Mouse (Mus musculus): ENCODE data around the gene Fchsd2. TPM values are rescaled to one million over a fixed set of nuclear protein-coding genes. Genes with fewer than 3 reads are reported as not detected.
A peak's percentile ranks its signal among the peaks of the same experiment; 100 is the strongest.

Gene Fchsd2
- polyA plus RNA-seq, 1 experiment from 2014 or later: 20.1 TPM

DNA sequence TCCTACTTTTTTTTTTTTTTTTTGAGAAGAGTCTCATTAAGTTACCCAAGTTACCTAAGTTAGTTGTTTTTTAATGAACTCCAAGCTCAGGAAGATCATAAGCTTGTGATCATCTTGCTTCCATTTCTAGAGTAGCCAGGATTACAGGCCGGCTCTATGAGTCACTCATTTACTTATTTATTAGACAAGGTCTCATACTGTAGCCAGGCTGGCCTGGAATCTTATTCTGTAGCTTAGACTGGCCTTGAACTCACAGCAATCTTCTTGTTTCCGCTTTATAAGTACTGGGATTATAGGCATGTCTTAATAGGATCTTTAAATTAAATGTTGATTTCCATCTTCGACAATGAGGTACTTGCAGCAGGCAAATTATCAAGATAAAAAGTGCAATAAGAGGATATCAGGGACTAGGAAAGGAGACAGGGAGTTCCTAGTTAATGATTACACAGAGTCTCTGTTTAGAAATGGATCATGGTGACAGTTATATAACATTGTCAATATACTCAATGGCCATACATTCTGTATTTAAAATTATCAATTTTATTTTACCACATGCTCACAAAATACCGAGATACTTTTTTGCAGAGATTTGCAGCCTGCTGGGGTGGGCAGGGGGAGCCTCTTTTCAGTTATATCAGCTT is 7.7 kb upstream of the Fchsd2 start:
- H3K9ac ChIP-seq (ENCODE audit: low read depth, low read length): no peak overlapping the region
- WGBS: 43% methylated on average over 4 of the region's 4 CpGs
- peaks cover 22% of the 10 kb centered on the region for H3K4me1 ChIP-seq (replicated peaks; ENCODE audit: control insufficient read depth, insufficient read depth, low read length)
- ATAC-seq: peak; percentile 58
- H3K4me2 ChIP-seq (replicated peaks; ENCODE audit: low read depth): no peak overlapping the region
- TF ChIP-seq CTCF (IDR thresholded peaks at IDR 0.05; ENCODE audit: low read depth): no peak
- no peaks in the 10 kb centered on the region for H3K27me3 ChIP-seq (replicated peaks; ENCODE audit: control insufficient read depth, insufficient read depth, low read length)
- no peaks in the 10 kb centered on the region for H3K36me3 ChIP-seq (ENCODE audit: control insufficient read depth, insufficient read depth)
- H3K9me3 ChIP-seq (ENCODE audit: control insufficient read depth): no peaks in the 10 kb centered on the region
- H3K27ac ChIP-seq (ENCODE audit: low read depth, low read length): peak overlapping the region; percentile 80
- no peak overlapping the region for H3K4me3 ChIP-seq (ENCODE audit: low read depth, low read length)

DNA sequence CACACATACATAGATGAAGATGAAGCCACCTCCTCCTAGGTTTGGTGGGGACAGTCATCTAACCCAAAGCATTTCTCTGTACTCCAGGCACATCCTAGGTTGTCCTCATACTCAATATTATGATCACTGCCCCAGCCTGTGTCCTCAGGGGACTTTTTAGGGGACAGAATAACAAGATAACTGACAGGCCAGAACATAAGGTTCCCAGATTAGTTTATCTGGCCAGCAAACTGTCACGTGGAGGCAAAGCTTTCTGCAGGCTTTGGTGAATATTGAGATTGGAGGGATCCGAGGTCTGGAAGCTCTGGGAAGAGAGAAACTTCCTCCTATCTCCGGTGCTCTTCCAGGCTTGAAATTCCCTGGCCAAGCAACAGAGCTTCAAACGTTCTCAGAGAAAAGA is 6.9 kb upstream of the Fchsd2 start:
- Histone ChIP-seq H3K9me3 (ENCODE audit: control insufficient read depth) (no peaks in the 10 kb centered on the region), H3K27ac (ENCODE audit: low read depth, low read length) (peak overlapping the region; percentile 42)
- no peak for ATAC-seq

DNA sequence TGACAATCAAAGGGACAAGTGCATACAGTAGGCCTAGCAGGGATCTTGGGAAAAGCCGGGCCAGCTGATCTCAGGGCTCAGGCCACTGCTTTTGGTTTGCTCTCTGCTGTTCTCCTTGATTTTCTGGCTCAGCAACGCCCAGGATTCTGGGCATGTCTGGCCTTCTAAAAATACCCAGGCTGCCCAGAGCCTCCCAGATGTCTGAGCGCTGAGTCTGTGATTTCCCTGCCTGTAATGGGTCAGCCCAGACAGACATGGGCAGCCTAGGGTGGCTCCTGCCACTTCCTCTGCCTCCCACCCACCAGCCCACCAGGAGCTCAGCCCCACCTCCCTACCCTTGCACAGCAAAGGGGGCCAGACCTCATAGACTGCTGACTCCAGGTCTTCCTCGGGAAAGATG is 4.0 kb upstream of the Fchsd2 start:
- Histone ChIP-seq H3K9ac (ENCODE audit: low read depth, low read length) (no peak overlapping the region), H3K27me3 (replicated peaks; ENCODE audit: control insufficient read depth, insufficient read depth, low read length) (no peaks in the 10 kb centered on the region), H3K4me3 (ENCODE audit: low read depth, low read length) (no peak overlapping the region), H3K4me1 (replicated peaks; ENCODE audit: control insufficient read depth, insufficient read depth, low read length) (peaks cover 18% of the 10 kb centered on the region), H3K9me3 (ENCODE audit: control insufficient read depth) (no peaks in the 10 kb centered on the region), H3K36me3 (ENCODE audit: control insufficient read depth, insufficient read depth) (no peaks in the 10 kb centered on the region), H3K4me2 (replicated peaks; ENCODE audit: low read depth) (no peak overlapping the region), H3K27ac (ENCODE audit: low read depth, low read length) (no peak overlapping the region)
- 71% methylated on average over 4 of the region's 4 CpGs for WGBS
- ATAC-seq: no peak
- TF ChIP-seq CTCF (IDR thresholded peaks at IDR 0.05; ENCODE audit: low read depth): no peak

More for the DNA sequence above, 6.9 kb upstream of the Fchsd2 start:
- H3K27me3 ChIP-seq (replicated peaks; ENCODE audit: control insufficient read depth, insufficient read depth, low read length): no peaks in the 10 kb centered on the region
- peaks cover 22% of the 10 kb centered on the region for H3K4me1 ChIP-seq (replicated peaks; ENCODE audit: control insufficient read depth, insufficient read depth, low read length)
- no peaks in the 10 kb centered on the region for H3K36me3 ChIP-seq (ENCODE audit: control insufficient read depth, insufficient read depth)
- WGBS: 36% methylated on average over 4 of the region's 4 CpGs
- TF ChIP-seq CTCF (IDR thresholded peaks at IDR 0.05; ENCODE audit: low read depth): no peak
- H3K4me3 ChIP-seq (ENCODE audit: low read depth, low read length): no peak overlapping the region
- H3K9ac ChIP-seq (ENCODE audit: low read depth, low read length): no peak overlapping the region
- no peak overlapping the region for H3K4me2 ChIP-seq (replicated peaks; ENCODE audit: low read depth)

DNA sequence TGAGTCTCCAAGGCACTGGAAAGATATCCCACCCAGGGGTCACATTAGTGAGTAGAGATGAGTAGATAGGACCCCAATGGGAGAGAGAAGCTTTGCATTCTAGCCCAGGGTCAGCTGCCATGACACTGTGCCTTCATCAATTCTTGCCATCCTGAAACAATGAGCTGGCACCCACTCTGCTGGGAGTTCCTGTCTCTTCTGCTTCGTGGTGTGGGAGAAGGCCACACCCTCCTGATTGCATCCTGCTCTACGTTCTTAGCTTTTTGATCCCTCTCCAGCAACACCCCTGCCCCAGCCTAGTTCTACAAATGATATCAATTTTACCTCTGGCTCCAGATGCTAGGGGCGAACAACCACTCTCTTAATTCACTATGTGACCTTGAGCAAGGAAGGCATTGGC is 3.4 kb upstream of the Fchsd2 start:
- H3K4me3 ChIP-seq (ENCODE audit: low read depth, low read length): no peak overlapping the region
- no peaks in the 10 kb centered on the region for H3K36me3 ChIP-seq (ENCODE audit: control insufficient read depth, insufficient read depth)
- peaks cover 17% of the 10 kb centered on the region for H3K4me1 ChIP-seq (replicated peaks; ENCODE audit: control insufficient read depth, insufficient read depth, low read length)
- 56% methylated on average over 3 of the region's 3 CpGs for WGBS
- H3K27ac ChIP-seq (ENCODE audit: low read depth, low read length): no peak overlapping the region
- no peaks in the 10 kb centered on the region for H3K9me3 ChIP-seq (ENCODE audit: control insufficient read depth)
- no peak for TF ChIP-seq CTCF (IDR thresholded peaks at IDR 0.05; ENCODE audit: low read depth)
- no peak overlapping the region for H3K9ac ChIP-seq (ENCODE audit: low read depth, low read length)
- no peaks in the 10 kb centered on the region for H3K27me3 ChIP-seq (replicated peaks; ENCODE audit: control insufficient read depth, insufficient read depth, low read length)
- no peak for ATAC-seq
- H3K4me2 ChIP-seq (replicated peaks; ENCODE audit: low read depth): no peak overlapping the region

DNA sequence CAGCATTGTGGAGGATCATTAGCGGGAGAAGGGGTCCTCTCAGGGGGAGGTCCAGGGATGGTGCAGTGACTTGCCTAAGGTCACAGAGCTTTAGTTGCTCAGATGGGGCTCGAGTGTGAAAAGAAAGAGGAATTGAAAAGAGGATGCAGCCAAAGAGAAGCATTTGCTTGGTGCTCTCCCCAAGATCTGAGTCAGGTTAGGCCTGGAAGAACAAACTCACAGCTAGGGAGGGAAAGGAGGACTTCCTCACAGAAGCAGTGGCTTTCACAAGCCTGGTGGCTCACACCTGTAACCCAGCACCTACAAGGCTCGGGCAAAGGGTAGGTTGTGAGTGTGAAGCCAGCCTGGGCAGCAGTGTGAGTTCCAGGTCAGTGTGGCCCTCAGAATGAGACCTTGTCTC is 568 bp downstream of the Fchsd2 start:
- H3K4me1 ChIP-seq (replicated peaks; ENCODE audit: control insufficient read depth, insufficient read depth, low read length): 0 out of 2 replicates have a peak, but pooled peaks cover 5% of the 10 kb centered on the region
- H3K36me3 ChIP-seq (ENCODE audit: control insufficient read depth, insufficient read depth): no peaks in the 10 kb centered on the region
- no peak overlapping the region for H3K27ac ChIP-seq (ENCODE audit: low read depth, low read length)
- H3K27me3 ChIP-seq (replicated peaks; ENCODE audit: control insufficient read depth, insufficient read depth, low read length): no peaks in the 10 kb centered on the region
- no peak overlapping the region for H3K9ac ChIP-seq (ENCODE audit: low read depth, low read length)
- 66% methylated on average over 3 of the region's 3 CpGs for WGBS
- no peak overlapping the region for H3K4me3 ChIP-seq (ENCODE audit: low read depth, low read length)
- no peak for TF ChIP-seq CTCF (IDR thresholded peaks at IDR 0.05; ENCODE audit: low read depth)
- ATAC-seq: no peak
- H3K9me3 ChIP-seq (ENCODE audit: control insufficient read depth): no peaks in the 10 kb centered on the region
- H3K4me2 ChIP-seq (replicated peaks; ENCODE audit: low read depth): no peak overlapping the region

DNA sequence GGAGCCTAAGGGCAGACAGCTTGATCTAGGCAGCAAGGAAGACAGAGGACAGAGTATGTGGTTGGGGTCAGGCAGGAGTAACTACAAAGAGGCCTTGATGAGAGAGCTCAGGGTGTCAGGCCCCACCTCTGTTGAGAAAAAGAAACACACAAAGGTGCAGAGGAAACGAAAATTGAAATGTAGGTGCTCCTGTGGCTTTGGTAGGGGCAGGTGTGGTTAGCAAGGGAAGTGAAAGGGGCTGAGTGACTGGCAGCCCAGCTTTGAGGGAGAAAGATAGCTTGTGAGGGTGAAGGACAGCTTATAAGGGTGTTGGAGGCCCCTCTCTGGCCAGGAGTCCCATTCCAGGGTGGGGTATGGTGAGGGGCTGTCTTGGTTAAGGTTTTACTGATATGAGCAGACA is 2.1 kb downstream of the Fchsd2 start:
- H3K9ac ChIP-seq (ENCODE audit: low read depth, low read length): no peak overlapping the region
- H3K9me3 ChIP-seq (ENCODE audit: control insufficient read depth): no peaks in the 10 kb centered on the region
- no peaks in the 10 kb centered on the region for H3K4me1 ChIP-seq (replicated peaks; ENCODE audit: control insufficient read depth, insufficient read depth, low read length)
- H3K27me3 ChIP-seq (replicated peaks; ENCODE audit: control insufficient read depth, insufficient read depth, low read length): no peaks in the 10 kb centered on the region
- TF ChIP-seq CTCF (IDR thresholded peaks at IDR 0.05; ENCODE audit: low read depth): no peak
- H3K4me2 ChIP-seq (replicated peaks; ENCODE audit: low read depth): no peak overlapping the region
- H3K4me3 ChIP-seq (ENCODE audit: low read depth, low read length): no peak overlapping the region
- H3K27ac ChIP-seq (ENCODE audit: low read depth, low read length): no peak overlapping the region
- WGBS: 68% methylated on average over 1 of the region's 1 CpGs
- no peaks in the 10 kb centered on the region for H3K36me3 ChIP-seq (ENCODE audit: control insufficient read depth, insufficient read depth)
- no peak for ATAC-seq

DNA sequence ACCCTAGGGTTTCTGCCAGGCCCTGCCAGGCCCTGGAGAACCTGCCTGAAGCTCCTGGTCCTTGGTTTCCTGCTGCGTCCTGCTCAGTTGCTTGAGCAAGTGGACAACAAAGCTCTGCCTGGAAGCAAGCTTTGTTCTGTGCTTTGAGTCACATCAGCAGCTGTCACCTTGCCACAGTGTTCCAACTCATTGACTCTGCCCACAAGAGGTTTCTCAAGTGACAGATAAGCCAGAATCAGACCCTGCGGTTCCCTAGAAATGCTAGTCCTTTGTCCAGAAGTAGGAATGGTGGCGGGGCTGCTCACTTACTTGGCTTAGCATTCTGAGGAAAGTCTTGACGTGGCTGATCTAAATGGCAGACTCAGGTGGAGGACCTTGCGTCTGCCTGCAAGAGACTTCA is 2.9 kb downstream of the Fchsd2 start:
- H3K27ac ChIP-seq (ENCODE audit: low read depth, low read length): no peak overlapping the region
- H3K27me3 ChIP-seq (replicated peaks; ENCODE audit: control insufficient read depth, insufficient read depth, low read length): no peaks in the 10 kb centered on the region
- ATAC-seq: no peak
- TF ChIP-seq CTCF (IDR thresholded peaks at IDR 0.05; ENCODE audit: low read depth): no peak
- H3K9me3 ChIP-seq (ENCODE audit: control insufficient read depth): no peaks in the 10 kb centered on the region
- H3K9ac ChIP-seq (ENCODE audit: low read depth, low read length): no peak overlapping the region
- no peak overlapping the region for H3K4me2 ChIP-seq (replicated peaks; ENCODE audit: low read depth)
- no peaks in the 10 kb centered on the region for H3K36me3 ChIP-seq (ENCODE audit: control insufficient read depth, insufficient read depth)
- no peaks in the 10 kb centered on the region for H3K4me1 ChIP-seq (replicated peaks; ENCODE audit: control insufficient read depth, insufficient read depth, low read length)
- WGBS: 93% methylated on average over 5 of the region's 5 CpGs
- H3K4me3 ChIP-seq (ENCODE audit: low read depth, low read length): no peak overlapping the region

Measured in intestine, postnatal 0 days (tissue).